Mouse (Mus musculus) stomach, embryonic 14.5 days (tissue): ENCODE data around the gene Kif16b. TPM values are rescaled to one million over a fixed set of nuclear protein-coding genes. Genes with fewer than 3 reads are reported as not detected.

ENCODE experiments used
- ATAC-seq: fragments of 200-750 bp; cut with Nextera tagmentation; 2 replicates; pipeline ENCODE4 v1.8.0; 2017; ENCODE audit warnings: low read depth, moderate TSS enrichment; ENCODE audit not compliant: insufficient number of reproducible peaks, insufficient read depth, low FRiP score
- H3K27ac ChIP-seq: fragments of 300-500 bp; sonication (generic); 2 replicates; pipeline ENCODE4 v1.5.1; 2014; ENCODE audit warnings: mild to moderate bottlenecking, low read length, moderate library complexity, mixed read lengths
- H3K27me3 ChIP-seq: fragments of 300-500 bp; sonication (generic); 2 replicates; pipeline ENCODE4 v1.6.1; 2014; ENCODE audit warnings: low read length, control low read depth, mixed read lengths; ENCODE audit not compliant: control insufficient read depth, insufficient read depth
- H3K36me3 ChIP-seq: fragments of 300-500 bp; sonication (generic); 2 replicates; pipeline ENCODE4 v1.6.1; 2014; ENCODE audit warnings: mild to moderate bottlenecking, control low read depth, low read length, moderate library complexity, mixed read lengths; ENCODE audit not compliant: control insufficient read depth, insufficient read depth
- H3K4me1 ChIP-seq: fragments of 300-500 bp; sonication (generic); 2 replicates; pipeline ENCODE4 v1.6.1; 2014; ENCODE audit warnings: low read length, control low read depth, mixed read lengths; ENCODE audit not compliant: control insufficient read depth, insufficient read depth
- H3K4me2 ChIP-seq: fragments of 300-500 bp; sonication (generic); replicated peaks from 2 replicates; pipeline ENCODE4 v1.6.1; 2014; ENCODE audit warnings: low read depth, low read length, control low read depth
- H3K4me3 ChIP-seq: fragments of 300-500 bp; sonication (generic); 2 replicates; pipeline ENCODE4 v1.5.1; 2014; ENCODE audit warnings: low read depth, low read length, control low read depth
- H3K9ac ChIP-seq: fragments of 300-500 bp; sonication (generic); replicated peaks from 2 replicates; pipeline ENCODE4 v1.6.1; 2014; ENCODE audit warnings: low read depth, mild to moderate bottlenecking, control low read depth, low read length, moderate library complexity, mixed read lengths
- H3K9me3 ChIP-seq: fragments of 300-500 bp; sonication (generic); 2 replicates; pipeline ENCODE4 v1.6.1; 2016; ENCODE audit warnings: low read depth, low read length, control low read depth; ENCODE audit not compliant: control insufficient read depth
- WGBS: fragments of 180-500 bp; shearing (Covaris S2); extraction: QIAGEN DNeasy Blood & Tissue Kit; methylation state at CpG from one replicate; pipeline ENCODE4 v1.1.7; 2014; 5-methylcytosine and 5-hydroxymethylcytosine counted together
- polyA plus RNA-seq: library from polyadenylated mRNA; unstranded; fragments of >200 nt; fragmentation: Nextera tagmentation; extraction: Ambion mirVana; gene quantifications from 2 replicates; pipeline ENCODE4 v1.2.1, GENCODE M21; 2014

Gene Kif16b
- polyA plus RNA-seq, 1 experiment from 2014 or later: 13.5 TPM

DNA sequence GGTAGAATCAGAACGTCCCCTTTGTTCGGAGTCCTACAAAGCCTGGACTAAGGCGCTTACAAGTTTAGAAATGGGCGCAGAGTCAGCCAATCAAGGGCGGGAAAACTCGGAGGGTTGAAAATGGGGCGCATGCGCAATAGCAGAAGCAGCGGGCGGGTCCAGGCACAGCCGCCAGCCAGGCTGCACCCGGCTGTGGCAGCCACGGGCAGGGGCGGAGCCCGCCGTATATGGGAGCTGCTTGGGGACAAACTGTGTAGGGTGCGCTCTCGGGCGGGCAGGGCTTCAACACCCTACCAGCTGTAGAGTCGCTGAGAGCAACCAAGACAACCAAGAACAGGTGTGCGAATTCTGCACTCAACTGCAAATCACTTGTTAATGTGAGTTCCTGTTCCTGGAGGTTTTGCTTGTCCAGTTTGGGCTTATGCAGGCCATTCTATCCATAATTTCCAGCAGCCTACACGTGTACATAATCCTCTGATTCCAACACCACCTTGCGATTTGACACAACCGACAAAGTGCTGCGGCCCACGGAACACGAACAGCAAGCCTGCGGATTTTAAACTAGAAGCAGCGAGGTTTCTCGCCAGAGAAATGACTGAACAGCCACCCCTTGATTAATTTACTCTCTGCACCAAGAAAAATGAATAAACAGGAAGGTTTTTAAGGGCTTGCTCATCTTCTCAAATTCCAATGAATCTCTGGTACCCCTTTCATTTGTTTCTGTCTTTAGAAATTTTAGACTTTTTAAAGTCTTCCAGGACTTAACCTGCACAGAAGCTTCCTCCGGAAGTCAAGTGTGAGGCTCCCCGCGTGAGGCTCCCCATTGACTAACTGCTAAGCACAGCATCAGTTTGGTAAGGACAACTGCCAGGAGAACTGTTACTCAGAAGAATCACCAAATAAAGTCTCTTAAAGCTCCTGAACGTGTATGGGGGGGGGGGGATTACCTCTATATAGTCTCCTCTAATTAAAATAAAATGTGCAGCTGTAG is 1.9 kb upstream of the Kif16b start:
- H3K4me1 ChIP-seq: no peaks in the 10 kb centered on the region
- no peaks in the 10 kb centered on the region for H3K9me3 ChIP-seq
- 5% methylated on average over 34 of the region's 34 CpGs for WGBS
- ATAC-seq: peak; percentile 95
- peak overlapping the region; percentile 7; the same call in 1 of the 2 replicates for H3K9ac ChIP-seq
- no peaks in the 10 kb centered on the region for H3K27me3 ChIP-seq
- H3K27ac ChIP-seq: peak overlapping the region; percentile 66; the same call in 1 of the 2 replicates
- no peaks in the 10 kb centered on the region for H3K36me3 ChIP-seq
- peak overlapping the region; percentile 58 for H3K4me2 ChIP-seq
- H3K4me3 ChIP-seq: peak overlapping the region; percentile 37

DNA sequence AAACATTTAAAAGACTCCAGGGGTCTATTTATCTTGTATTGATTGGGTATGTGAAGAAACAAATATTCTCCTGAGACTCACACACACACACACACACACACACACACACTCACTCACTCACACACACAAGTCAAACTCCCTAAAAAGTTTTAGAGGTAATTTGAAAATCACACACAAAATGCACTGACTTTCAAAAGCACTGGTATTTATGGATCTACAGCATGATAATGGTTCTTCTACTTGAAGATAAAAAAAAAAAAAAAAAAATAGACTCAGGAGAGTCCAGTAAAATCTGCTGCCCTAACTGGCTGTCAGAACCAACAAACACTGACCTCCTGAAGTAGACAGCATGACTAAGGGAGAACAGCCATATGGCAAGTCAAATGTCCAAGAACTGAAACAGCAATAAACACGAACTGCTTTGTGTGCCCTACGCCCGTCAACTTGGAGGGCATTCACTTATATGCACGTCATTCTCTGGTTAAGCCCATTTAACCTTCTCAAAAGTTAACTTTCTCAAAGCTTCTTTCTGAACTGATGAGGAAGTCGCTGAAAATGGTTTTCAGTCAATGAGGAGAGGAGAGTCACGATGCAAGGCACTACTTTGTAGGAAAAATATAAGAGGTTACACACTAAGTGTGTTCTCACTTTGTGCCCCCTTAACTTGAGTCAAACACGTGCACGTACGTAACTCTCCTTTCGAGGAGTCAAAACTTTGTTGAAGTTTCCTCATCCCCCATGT is 1.0 kb downstream of the Kif16b start:
- Histone ChIP-seq H3K9me3 (no peaks in the 10 kb centered on the region), H3K9ac (peak overlapping the region; percentile 73; the same call in 1 of the 2 replicates), H3K36me3 (no peaks in the 10 kb centered on the region), H3K27me3 (no peaks in the 10 kb centered on the region), H3K4me1 (no peaks in the 10 kb centered on the region), H3K27ac (no peak overlapping the region), H3K4me3 (peak overlapping the region; percentile 80), H3K4me2 (peak overlapping the region; percentile 55)
- ATAC-seq: no peak
- 38% methylated on average over 10 of the region's 10 CpGs for WGBS

DNA sequence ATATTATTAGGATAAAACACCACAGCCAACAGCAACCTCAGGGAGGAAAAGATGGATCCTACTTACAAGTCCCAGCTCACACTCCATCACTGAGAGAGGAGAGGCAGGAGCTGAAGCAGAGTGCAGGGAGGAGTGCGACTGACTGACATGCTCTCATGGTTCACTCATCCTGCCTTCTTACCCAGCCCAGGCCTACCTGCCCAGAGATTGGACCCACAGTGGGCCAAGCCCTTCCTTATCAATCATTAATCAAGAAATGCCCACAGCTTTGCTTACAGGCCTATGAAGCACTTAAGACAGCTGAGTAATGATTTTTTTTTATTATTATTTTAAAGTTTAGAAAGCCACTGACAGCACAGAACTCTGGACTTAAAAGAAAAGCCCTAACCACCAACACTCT is 7.6 kb downstream of the Kif16b start:
- Histone ChIP-seq H3K27ac (no peak overlapping the region), H3K4me3 (no peak overlapping the region), H3K4me1 (no peaks in the 10 kb centered on the region), H3K27me3 (no peaks in the 10 kb centered on the region), H3K9me3 (no peaks in the 10 kb centered on the region), H3K9ac (no peak overlapping the region), H3K36me3 (no peaks in the 10 kb centered on the region), H3K4me2 (no peak overlapping the region)
- no peak for ATAC-seq
- WGBS: 87% methylated on average over 1 of the region's 1 CpGs

DNA sequence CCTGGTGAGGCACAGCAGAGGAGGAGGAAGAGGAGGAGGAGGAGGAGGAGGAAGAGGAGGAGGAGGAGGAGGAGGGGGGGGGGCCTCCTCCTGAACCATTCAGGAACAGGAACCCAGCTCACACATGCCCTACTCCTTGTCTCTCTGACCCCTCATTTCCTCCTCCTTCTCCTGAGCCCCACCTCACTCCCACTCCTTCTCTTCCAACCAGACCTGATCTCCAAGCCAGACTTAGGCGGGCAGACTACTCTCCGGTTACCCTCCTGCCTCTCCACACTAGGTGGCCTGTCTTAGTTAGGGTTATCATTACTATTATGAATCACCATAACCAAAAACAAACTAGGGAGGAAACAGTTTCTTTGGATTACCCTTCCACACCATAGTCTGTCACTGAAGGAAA is 10.0 kb downstream of the Kif16b start:
- no peak overlapping the region for H3K4me3 ChIP-seq
- no peaks in the 10 kb centered on the region for H3K27me3 ChIP-seq
- H3K9ac ChIP-seq: no peak overlapping the region
- ATAC-seq: no peak
- no peak overlapping the region for H3K27ac ChIP-seq
- H3K36me3 ChIP-seq: no peaks in the 10 kb centered on the region
- 62% methylated on average over 2 of the region's 2 CpGs for WGBS
- no peaks in the 10 kb centered on the region for H3K9me3 ChIP-seq
- H3K4me2 ChIP-seq: no peak overlapping the region
- no peaks in the 10 kb centered on the region for H3K4me1 ChIP-seq

DNA sequence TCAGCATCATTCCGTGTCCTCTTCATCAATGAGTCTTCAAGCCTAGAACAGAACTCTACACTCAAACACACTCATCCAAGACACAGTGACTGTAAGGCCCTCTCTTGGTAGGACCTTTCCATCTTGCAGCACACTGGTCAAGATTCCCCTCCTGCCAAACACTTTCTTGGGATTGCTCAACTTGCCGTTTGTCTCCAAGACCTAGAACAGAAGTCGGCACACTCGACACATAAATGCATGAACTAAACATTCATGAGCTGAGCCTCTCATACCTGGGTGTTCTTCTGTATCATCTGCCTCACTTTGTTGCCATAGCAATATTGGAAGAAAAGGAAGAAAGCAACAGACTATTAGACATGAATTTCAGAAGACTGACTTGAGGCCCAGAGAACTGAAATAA is 16.9 kb downstream of the Kif16b start:
- no peak overlapping the region for H3K9ac ChIP-seq
- no peaks in the 10 kb centered on the region for H3K36me3 ChIP-seq
- no peak overlapping the region for H3K4me3 ChIP-seq
- no peak overlapping the region for H3K4me2 ChIP-seq
- no peaks in the 10 kb centered on the region for H3K9me3 ChIP-seq
- no peaks in the 10 kb centered on the region for H3K27me3 ChIP-seq
- ATAC-seq: no peak
- WGBS: 92% methylated on average over 4 of the region's 4 CpGs
- H3K4me1 ChIP-seq: 0 out of 2 replicates have a peak, but pooled peaks cover 10% of the 10 kb centered on the region
- no peak overlapping the region for H3K27ac ChIP-seq

DNA sequence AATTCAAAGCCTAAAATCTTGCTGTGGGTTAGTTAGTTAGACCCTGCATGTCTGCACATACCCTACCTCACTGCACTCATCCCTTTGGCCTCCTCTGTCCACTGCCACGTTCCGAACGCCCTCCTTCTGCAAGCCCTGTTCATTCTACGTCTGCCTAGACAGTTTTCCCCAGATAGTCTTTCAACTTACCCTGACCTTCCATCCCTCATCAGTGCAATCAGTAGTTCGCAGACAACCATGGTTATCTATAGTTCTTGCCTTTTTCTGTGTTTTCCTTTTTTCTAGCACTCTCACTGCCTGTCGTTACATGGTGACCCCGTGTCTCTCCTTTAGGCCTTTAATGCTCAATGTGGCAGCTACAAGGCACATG is 17.7 kb downstream of the Kif16b start:
- H3K4me1 ChIP-seq: 0 out of 2 replicates have a peak, but pooled peaks cover 12% of the 10 kb centered on the region
- no peak overlapping the region for H3K27ac ChIP-seq
- no peak overlapping the region for H3K9ac ChIP-seq
- H3K9me3 ChIP-seq: no peaks in the 10 kb centered on the region
- no peak overlapping the region for H3K4me2 ChIP-seq
- ATAC-seq: no peak
- no peaks in the 10 kb centered on the region for H3K27me3 ChIP-seq
- WGBS: 77% methylated on average over 7 of the region's 7 CpGs
- H3K4me3 ChIP-seq: no peak overlapping the region
- no peaks in the 10 kb centered on the region for H3K36me3 ChIP-seq

DNA sequence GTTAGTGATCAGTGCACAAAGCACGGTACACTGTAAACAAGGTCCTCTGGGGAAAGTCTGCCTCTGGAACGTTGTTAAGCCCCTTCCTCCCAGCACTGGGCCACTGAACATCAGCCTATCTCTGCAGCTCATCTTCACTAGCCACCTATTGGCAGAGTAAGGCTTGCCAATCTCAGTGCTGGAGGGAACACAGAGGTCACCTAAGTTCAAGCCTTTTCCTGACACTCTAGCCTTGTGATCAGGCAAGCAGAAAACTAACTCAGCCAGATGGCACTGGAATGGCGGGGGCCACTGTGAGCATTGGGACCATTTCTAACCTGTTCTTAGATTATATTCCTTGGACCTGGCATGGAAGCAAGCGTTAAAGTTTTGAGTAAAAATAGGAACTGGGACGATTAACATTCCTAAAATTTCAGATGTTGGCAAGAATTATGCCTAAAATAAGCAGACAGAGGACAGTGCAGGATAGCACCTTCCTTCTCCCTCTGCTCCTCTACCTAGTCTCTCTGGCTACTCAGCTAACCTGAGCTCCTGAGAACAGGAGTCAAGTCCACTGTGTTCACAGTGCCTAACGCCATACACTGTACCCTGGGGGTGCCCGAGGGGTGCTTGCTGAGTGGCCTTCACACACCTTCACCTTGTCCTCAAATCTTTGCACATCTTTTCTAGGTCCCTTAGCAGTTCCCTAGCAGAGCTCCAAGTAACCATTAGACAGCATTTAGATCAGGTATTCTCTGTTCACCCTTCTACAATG is 18.3 kb downstream of the Kif16b start:
- no peaks in the 10 kb centered on the region for H3K27me3 ChIP-seq
- no peaks in the 10 kb centered on the region for H3K36me3 ChIP-seq
- H3K9me3 ChIP-seq: no peaks in the 10 kb centered on the region
- no peak overlapping the region for H3K4me3 ChIP-seq
- no peak overlapping the region for H3K4me2 ChIP-seq
- H3K4me1 ChIP-seq: 0 out of 2 replicates have a peak, but pooled peaks cover 12% of the 10 kb centered on the region
- no peak overlapping the region for H3K27ac ChIP-seq
- no peak; the same call in 1 of the 2 replicates for ATAC-seq
- 58% methylated on average over 7 of the region's 7 CpGs for WGBS
- H3K9ac ChIP-seq: no peak overlapping the region

DNA sequence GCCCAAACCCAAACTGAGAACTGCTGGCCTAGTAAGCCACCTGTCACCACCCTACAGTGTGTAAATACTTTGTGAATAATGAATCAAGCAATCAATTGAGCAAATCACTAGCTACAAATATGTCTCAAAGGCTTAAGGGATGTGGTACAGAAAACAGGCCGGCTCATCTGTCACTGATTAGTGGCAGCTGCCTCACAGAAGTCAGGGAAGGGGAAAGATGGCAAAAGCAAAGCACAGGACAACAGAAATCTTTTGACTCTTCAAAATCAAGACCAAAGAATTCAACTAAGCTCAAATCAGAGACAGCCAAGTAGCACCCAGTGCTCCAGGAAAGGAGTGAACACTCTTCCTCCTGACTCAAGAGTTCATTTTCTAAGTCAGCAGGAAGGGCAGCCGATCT is 18.9 kb downstream of the Kif16b start:
- no peak overlapping the region for H3K4me3 ChIP-seq
- no peak for ATAC-seq
- H3K4me2 ChIP-seq: no peak overlapping the region
- 0 out of 2 replicates have a peak, but pooled peaks cover 12% of the 10 kb centered on the region for H3K4me1 ChIP-seq
- H3K9ac ChIP-seq: no peak overlapping the region
- no peaks in the 10 kb centered on the region for H3K27me3 ChIP-seq
- H3K27ac ChIP-seq: no peak overlapping the region
- no peaks in the 10 kb centered on the region for H3K36me3 ChIP-seq
- no peaks in the 10 kb centered on the region for H3K9me3 ChIP-seq
- 44% methylated on average over 2 of the region's 2 CpGs for WGBS
